Mouse (Mus musculus) lung, embryonic 16.5 days (tissue): Measurements from ENCODE around the gene Fgf22. TPM values are rescaled to one million over a fixed set of nuclear protein-coding genes. Genes with fewer than 3 reads are reported as not detected.

Experiments
- ATAC-seq: fragments of 200-750 bp; cut with Nextera tagmentation; 2 replicates; pipeline ENCODE4 v1.8.0; 2017; ENCODE audit warnings: low read depth, mild to moderate bottlenecking, moderate library complexity
- H3K27ac ChIP-seq: fragments of 300-500 bp; sonication (generic); 2 replicates; pipeline ENCODE4 v1.5.1; 2014; ENCODE audit warnings: mild to moderate bottlenecking, control low read depth, low read length
- H3K27me3 ChIP-seq: fragments of 300-500 bp; sonication (generic); 2 replicates; pipeline ENCODE4 v1.6.1; 2014; ENCODE audit warnings: low read depth, low read length, mixed read lengths; ENCODE audit not compliant: control insufficient read depth, insufficient read depth
- H3K36me3 ChIP-seq: fragments of 300-500 bp; sonication (generic); 2 replicates; pipeline ENCODE4 v1.6.1; 2014; ENCODE audit warnings: low read length; ENCODE audit not compliant: control insufficient read depth, insufficient read depth
- H3K4me1 ChIP-seq: fragments of 300-500 bp; sonication (generic); replicated peaks from 2 replicates; pipeline ENCODE4 v1.6.1; 2014; ENCODE audit warnings: low read length, mixed read lengths; ENCODE audit not compliant: control insufficient read depth, insufficient read depth
- H3K4me2 ChIP-seq: fragments of 300-500 bp; sonication (generic); 2 replicates; pipeline ENCODE4 v1.6.1; 2014; ENCODE audit warnings: low read depth, low read length, control low read depth
- H3K4me3 ChIP-seq: fragments of 300-500 bp; sonication (generic); 2 replicates; pipeline ENCODE4 v1.5.1; 2014; ENCODE audit warnings: mild to moderate bottlenecking, low read length, control low read depth
- H3K9ac ChIP-seq: fragments of 300-500 bp; sonication (generic); 2 replicates; pipeline ENCODE4 v1.6.1; 2014; ENCODE audit warnings: low read length, control low read depth
- H3K9me3 ChIP-seq: fragments of 300-500 bp; sonication (generic); 2 replicates; pipeline ENCODE4 v1.6.1; 2016; ENCODE audit warnings: low read length; ENCODE audit not compliant: control insufficient read depth
- WGBS: fragments of 180-500 bp; shearing (Covaris S2); extraction: QIAGEN DNeasy Blood & Tissue Kit; methylation state at CpG from one replicate; pipeline ENCODE4 v1.1.7; 2014; 5-methylcytosine and 5-hydroxymethylcytosine counted together
- polyA plus RNA-seq: library from polyadenylated mRNA; unstranded; fragments of >200 nt; fragmentation: Nextera tagmentation; extraction: Ambion mirVana; gene quantifications from 2 replicates; pipeline ENCODE4 v1.2.1, GENCODE M21; 2015

The Fgf22 gene
- polyA plus RNA-seq, 1 experiment from 2014 or later = 0.11 TPM

DNA sequence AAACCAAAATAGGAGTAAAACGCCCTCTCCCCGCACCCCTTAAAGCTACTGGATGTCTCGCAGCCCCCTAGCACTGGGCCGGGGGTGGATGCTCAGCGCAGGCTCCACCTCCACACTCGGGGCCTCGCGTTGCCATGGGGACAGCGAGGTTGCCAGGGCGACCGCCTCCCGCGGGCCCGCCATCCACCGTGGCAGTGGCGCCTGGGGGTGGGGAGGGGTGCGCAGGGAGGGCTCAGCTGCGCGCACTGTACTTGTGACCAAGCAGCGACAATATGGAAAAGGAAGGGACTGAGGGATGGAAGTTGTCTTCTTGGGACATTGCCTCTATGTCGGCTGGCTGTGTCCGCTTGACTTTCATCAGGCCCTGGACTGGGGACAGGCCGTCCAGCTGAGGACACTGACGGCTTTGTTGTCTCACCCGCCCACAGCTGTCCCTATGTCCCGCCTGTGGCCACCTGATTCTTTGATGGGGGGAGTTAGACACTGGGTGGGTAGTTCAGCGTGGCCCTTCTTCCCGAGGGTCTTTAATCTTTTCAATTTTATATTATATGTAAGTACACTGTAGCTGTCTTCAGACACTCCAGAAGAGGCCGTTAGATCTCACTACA lies 48.9 kb downstream of the Fgf22 start:
- peaks cover 19% of the 10 kb centered on the region for H3K4me1 ChIP-seq
- H3K4me2 ChIP-seq = no peak overlapping the region
- no peaks in the 10 kb centered on the region for H3K9me3 ChIP-seq
- H3K27me3 ChIP-seq = no peaks in the 10 kb centered on the region
- whole genome bisulfite sequencing = 14% methylated on average over 29 of the region's 29 CpGs
- H3K9ac ChIP-seq = no peak overlapping the region
- H3K4me3 ChIP-seq = no peak overlapping the region
- no peak overlapping the region for H3K27ac ChIP-seq
- ATAC-seq = peak; percentile 27; the same call in 1 of the 2 replicates
- H3K36me3 ChIP-seq = no peaks in the 10 kb centered on the region

DNA sequence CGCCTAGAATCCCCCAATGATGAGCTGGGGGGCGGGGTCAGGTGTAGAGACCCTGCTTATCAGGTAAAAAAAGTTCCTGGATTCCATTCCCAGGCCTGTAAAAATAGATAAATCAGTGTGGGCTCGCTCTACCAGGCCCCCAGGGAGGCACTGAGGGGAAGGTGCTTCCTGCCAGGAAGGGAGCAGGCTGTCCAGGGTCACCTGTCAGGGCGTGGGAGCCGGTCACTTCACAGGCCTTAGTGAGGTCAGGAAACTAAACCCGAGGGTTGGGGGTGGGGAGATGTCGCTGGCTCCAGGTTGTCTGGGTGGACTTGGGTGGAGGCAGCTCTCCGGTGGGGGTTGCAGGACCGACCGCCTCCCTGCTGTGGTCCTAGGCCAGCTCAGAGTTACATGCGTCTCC lies 50.8 kb downstream of the Fgf22 start:
- no peaks in the 10 kb centered on the region for H3K9me3 ChIP-seq
- H3K9ac ChIP-seq = no peak overlapping the region
- ATAC-seq = no peak
- 39% methylated on average over 11 of the region's 11 CpGs for WGBS
- no peak overlapping the region for H3K4me3 ChIP-seq
- 0 out of 2 replicates have a peak, but pooled peaks cover 2% of the 10 kb centered on the region for H3K36me3 ChIP-seq
- no peak overlapping the region for H3K27ac ChIP-seq
- no peak overlapping the region for H3K4me2 ChIP-seq
- no peaks in the 10 kb centered on the region for H3K27me3 ChIP-seq
- peaks cover 19% of the 10 kb centered on the region for H3K4me1 ChIP-seq

DNA sequence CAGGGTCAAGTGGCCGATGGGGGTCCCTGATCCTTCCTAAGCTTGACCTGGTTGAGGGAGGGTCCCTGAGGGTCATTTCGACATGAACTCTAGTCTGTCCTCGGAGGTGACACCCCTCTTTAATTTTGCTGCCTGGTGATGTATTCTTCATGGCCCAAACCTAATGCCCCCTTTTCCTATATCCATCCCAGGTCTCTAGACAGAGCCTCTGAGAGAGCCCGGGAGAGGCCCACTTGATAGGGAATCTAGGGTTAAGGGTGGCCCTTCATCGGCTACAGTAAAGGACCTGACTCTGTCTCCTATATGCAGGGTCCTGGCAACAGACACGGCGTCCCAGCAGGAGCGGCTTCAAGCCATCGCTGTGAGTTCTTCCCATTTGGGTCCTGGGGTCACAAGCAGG lies 51.5 kb downstream of the Fgf22 start:
- no peak for ATAC-seq
- Histone ChIP-seq H3K9ac (no peak overlapping the region), H3K4me1 (peaks cover 19% of the 10 kb centered on the region), H3K27ac (no peak overlapping the region), H3K27me3 (no peaks in the 10 kb centered on the region), H3K9me3 (no peaks in the 10 kb centered on the region), H3K4me2 (no peak overlapping the region), H3K4me3 (no peak overlapping the region), H3K36me3 (0 out of 2 replicates have a peak, but pooled peaks cover 2% of the 10 kb centered on the region)
- WGBS = 79% methylated on average over 9 of the region's 9 CpGs

DNA sequence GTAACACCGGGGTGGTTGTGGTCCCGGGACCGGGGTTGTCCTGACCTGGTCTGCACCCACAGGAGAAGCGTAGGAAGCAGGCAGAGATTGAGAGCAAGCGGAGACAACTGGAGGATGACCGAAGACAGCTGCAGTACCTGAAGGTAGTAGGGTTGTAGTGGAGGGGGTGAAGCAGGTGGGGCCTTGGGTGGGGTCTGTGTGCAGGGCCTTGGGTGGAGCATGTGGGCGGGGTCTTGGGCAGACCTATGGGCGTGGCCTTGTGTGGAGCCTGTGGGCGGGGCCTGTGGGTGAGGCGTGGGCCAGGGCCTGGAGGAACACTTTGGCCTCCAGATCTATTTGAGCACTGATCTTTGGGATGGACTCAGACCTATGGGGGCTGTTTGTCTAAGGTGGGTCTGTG lies 52.1 kb downstream of the Fgf22 start:
- ATAC-seq = no peak
- H3K27ac ChIP-seq = no peak overlapping the region
- 77% methylated on average over 10 of the region's 10 CpGs for WGBS
- no peaks in the 10 kb centered on the region for H3K9me3 ChIP-seq
- H3K4me3 ChIP-seq = no peak overlapping the region
- H3K27me3 ChIP-seq = no peaks in the 10 kb centered on the region
- peaks cover 18% of the 10 kb centered on the region for H3K4me1 ChIP-seq
- H3K4me2 ChIP-seq = no peak overlapping the region
- H3K9ac ChIP-seq = no peak overlapping the region
- H3K36me3 ChIP-seq = 0 out of 2 replicates have a peak, but pooled peaks cover 2% of the 10 kb centered on the region

DNA sequence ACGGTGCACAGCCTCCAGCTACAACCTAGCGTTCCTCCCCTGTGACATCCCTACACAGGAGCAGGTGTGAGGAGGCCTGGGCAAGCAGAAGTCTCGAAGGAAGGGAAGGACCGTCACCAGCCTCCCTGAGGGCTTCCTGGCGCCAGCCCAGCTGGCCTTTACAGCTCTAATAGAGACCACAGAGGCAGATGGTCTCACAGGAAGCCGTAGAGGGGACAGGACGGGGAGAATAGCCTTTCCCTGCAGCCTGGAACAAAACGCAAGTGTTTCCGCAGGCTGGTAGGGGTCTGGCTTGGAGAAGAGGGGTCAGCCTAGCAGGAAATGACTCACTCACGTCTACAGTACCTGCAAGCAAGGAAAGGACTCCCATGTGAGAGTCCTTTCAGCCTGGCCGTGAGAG lies 53.0 kb downstream of the Fgf22 start:
- Histone ChIP-seq H3K27me3 (no peaks in the 10 kb centered on the region), H3K9ac (no peak overlapping the region), H3K4me2 (no peak overlapping the region), H3K36me3 (0 out of 2 replicates have a peak, but pooled peaks cover 2% of the 10 kb centered on the region), H3K4me3 (no peak overlapping the region), H3K4me1 (peaks cover 9% of the 10 kb centered on the region), H3K9me3 (no peaks in the 10 kb centered on the region), H3K27ac (peak overlapping the region; percentile 80)
- ATAC-seq = peak; percentile 40
- WGBS = 64% methylated on average over 11 of the region's 11 CpGs

Other genes with a start within 250 kb of the Fgf22 start
- gene Plpp2, start 221.3 kb upstream of the Fgf22 start, polyA plus RNA-seq = 32.9 and 34.4 TPM in 2 replicates
- 43.7 and 44.9 TPM in 2 replicates for gene Mier2, start 199.9 kb upstream of the Fgf22 start, polyA plus RNA-seq
- gene Theg, start 167.7 kb upstream of the Fgf22 start, polyA plus RNA-seq = not detected in 2 replicates
- gene C2cd4c, start 141.1 kb upstream of the Fgf22 start, polyA plus RNA-seq = not detected in 2 replicates
- gene Shc2, start 117.2 kb upstream of the Fgf22 start, polyA plus RNA-seq = 2.0 and 4.2 TPM in 2 replicates
- not detected in 2 replicates for gene Odf3l2, start 109.3 kb upstream of the Fgf22 start, polyA plus RNA-seq
- 0.53 and 0.69 TPM in 2 replicates for gene Madcam1, start 90.5 kb upstream of the Fgf22 start, polyA plus RNA-seq
- 57.5 and 58.3 TPM in 2 replicates for gene Tpgs1, start 85.7 kb upstream of the Fgf22 start, polyA plus RNA-seq
- gene Cdc34, start 72.9 kb upstream of the Fgf22 start, polyA plus RNA-seq = 64.0 and 68.9 TPM in 2 replicates
- gene Gzmm, start 66.1 kb upstream of the Fgf22 start, polyA plus RNA-seq = 0.62 and 0.98 TPM in 2 replicates
- gene Bsg, start 50.6 kb upstream of the Fgf22 start, polyA plus RNA-seq = 1,174 and 1,330 TPM in 2 replicates
- not detected in 2 replicates for gene Hcn2, start 38.4 kb upstream of the Fgf22 start, polyA plus RNA-seq
- gene Polrmt, start 8.5 kb upstream of the Fgf22 start, polyA plus RNA-seq = 46.2 and 47.8 TPM in 2 replicates
- gene Rnf126, start 11.9 kb downstream of the Fgf22 start, polyA plus RNA-seq = 47.9 and 61.4 TPM in 2 replicates
- gene Fstl3, start 22.2 kb downstream of the Fgf22 start, polyA plus RNA-seq = 21.7 and 22.7 TPM in 2 replicates
- 0.57 and 2.1 TPM in 2 replicates for gene Prss57, start 35.9 kb downstream of the Fgf22 start, polyA plus RNA-seq
- gene Palm, start 38.5 kb downstream of the Fgf22 start, polyA plus RNA-seq = 52.7 and 54.1 TPM in 2 replicates
- gene Misp, start 65.9 kb downstream of the Fgf22 start, polyA plus RNA-seq = 10.6 and 13.5 TPM in 2 replicates
- 344 and 371 TPM in 2 replicates for gene Ptbp1, start 99.4 kb downstream of the Fgf22 start, polyA plus RNA-seq
- 3.0 and 4.0 TPM in 2 replicates for gene Prtn3, start 119.4 kb downstream of the Fgf22 start, polyA plus RNA-seq
- 22.6 and 26.4 TPM in 2 replicates for gene Plppr3, start 119.6 kb downstream of the Fgf22 start, polyA plus RNA-seq
- 0.26 and 1.2 TPM in 2 replicates for gene Elane, start 131.2 kb downstream of the Fgf22 start, polyA plus RNA-seq
- gene Cfd, start 135.8 kb downstream of the Fgf22 start, polyA plus RNA-seq = not detected in 2 replicates
- 48.3 and 51.2 TPM in 2 replicates for gene Med16, start 153.8 kb downstream of the Fgf22 start, polyA plus RNA-seq
- gene Gm26602, start 155.8 kb downstream of the Fgf22 start, polyA plus RNA-seq = 12.8 TPM in 1 of 2 replicates, not detected in the other
- 1.0 and 1.1 TPM in 2 replicates for gene Kiss1r, start 161.9 kb downstream of the Fgf22 start, polyA plus RNA-seq
- 151 and 155 TPM in 2 replicates for gene R3hdm4, start 166.1 kb downstream of the Fgf22 start, polyA plus RNA-seq
- 4.1 and 4.8 TPM in 2 replicates for gene Arid3a, start 172.0 kb downstream of the Fgf22 start, polyA plus RNA-seq
- 76.7 and 83.0 TPM in 2 replicates for gene Wdr18, start 205.1 kb downstream of the Fgf22 start, polyA plus RNA-seq
- 0.25 and 0.75 TPM in 2 replicates for gene Grin3b, start 215.6 kb downstream of the Fgf22 start, polyA plus RNA-seq
- gene Tmem259, start 229.3 kb downstream of the Fgf22 start, polyA plus RNA-seq = 7.3 and 9.0 TPM in 2 replicates
- 401 and 405 TPM in 2 replicates for gene Cnn2, start 233.5 kb downstream of the Fgf22 start, polyA plus RNA-seq
- gene Abca7, start 241.4 kb downstream of the Fgf22 start, polyA plus RNA-seq = 4.9 and 5.6 TPM in 2 replicates